Mouse (Mus musculus): ENCODE data around the gene Dclk2.

Gene Dclk2

GRCm38 (mm10) chr3:86842461-86842860 lies 78.2 kb downstream of the Dclk2 start:
- DNase-seq (ENCODE audit: low read depth): peak; percentile 81

- no peak for DNase-seq (ENCODE audit: low read depth)
Observed at GRCm38 (mm10) chr3:86839606-86840005, 81.0 kb downstream of the Dclk2 start.

GRCm38 (mm10) chr3:86837386-86837785 lies 83.3 kb downstream of the Dclk2 start:
- no peak for DNase-seq (ENCODE audit: low read depth)

- DNase-seq (ENCODE audit: low read depth): no peak
Observed at GRCm38 (mm10) chr3:86835180-86835579, 85.5 kb downstream of the Dclk2 start.

DNA sequence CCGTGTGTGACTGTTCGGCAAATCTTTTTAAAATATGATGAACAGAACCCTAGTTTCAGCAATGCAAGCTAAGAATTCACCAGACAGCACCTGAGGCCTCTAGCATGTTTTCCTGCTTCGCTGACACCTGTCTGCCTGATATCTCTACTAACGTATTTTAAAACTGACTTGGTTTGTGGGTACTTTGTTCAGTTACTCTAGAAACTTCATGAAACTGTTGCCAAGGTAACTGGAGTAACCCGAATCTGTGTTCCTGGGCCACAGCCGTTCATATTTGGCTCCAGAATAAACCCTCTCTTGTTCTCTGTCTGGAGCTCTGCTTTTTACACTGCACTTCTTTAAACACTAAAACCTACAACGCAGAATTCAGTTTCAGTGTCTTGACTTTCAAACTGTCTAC lies 86.3 kb downstream of the Dclk2 start:
- DNase-seq (ENCODE audit: low read depth): no peak

DNA sequence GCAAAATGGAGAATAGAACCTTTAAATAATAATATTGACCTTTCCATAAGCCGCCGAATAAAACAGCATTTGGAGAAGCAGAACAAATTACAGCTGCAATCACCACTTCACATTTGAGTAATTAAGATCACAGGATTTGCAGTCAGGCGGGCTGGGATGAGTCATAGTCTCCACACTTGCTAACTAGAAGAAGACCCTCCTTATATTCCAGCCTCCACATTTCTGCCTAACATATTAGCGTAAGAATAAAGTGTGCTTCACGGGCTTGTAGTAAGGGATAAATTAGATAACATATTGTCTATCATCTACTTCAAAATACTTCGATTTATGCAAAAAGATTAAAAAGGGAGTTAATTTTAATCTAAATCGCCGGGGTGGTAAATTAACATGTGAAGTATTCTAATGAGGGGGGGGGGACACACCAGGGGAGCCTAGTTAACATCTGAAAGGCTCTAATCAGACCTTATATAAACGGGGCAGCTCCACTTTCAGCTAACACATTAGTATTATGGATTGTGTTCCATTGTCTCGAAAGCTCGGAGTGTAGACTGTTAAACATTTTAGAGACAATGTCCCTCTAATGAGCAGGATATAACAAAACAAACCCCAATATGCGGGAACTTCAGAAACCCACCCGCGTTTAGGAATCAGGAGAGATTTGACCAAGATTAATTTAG lies 87.9 kb downstream of the Dclk2 start:
- no peak for DNase-seq (ENCODE audit: low read depth)

GRCm38 (mm10) chr3:86832115-86832514 lies 88.5 kb downstream of the Dclk2 start:
- DNase-seq (ENCODE audit: low read depth): no peak

GRCm38 (mm10) chr3:86827506-86827905 lies 93.1 kb downstream of the Dclk2 start:
- DNase-seq (ENCODE audit: low read depth): no peak

GRCm38 (mm10) chr3:86821383-86821782 lies 99.3 kb downstream of the Dclk2 start:
- no peak for DNase-seq (ENCODE audit: low read depth)

GRCm38 (mm10) chr3:86820344-86820743 lies 100.3 kb downstream of the Dclk2 start:
- no peak for DNase-seq (ENCODE audit: low read depth)

GRCm38 (mm10) chr3:86819372-86819771 lies 101.3 kb downstream of the Dclk2 start:
- no peak for DNase-seq (ENCODE audit: low read depth)

DNA sequence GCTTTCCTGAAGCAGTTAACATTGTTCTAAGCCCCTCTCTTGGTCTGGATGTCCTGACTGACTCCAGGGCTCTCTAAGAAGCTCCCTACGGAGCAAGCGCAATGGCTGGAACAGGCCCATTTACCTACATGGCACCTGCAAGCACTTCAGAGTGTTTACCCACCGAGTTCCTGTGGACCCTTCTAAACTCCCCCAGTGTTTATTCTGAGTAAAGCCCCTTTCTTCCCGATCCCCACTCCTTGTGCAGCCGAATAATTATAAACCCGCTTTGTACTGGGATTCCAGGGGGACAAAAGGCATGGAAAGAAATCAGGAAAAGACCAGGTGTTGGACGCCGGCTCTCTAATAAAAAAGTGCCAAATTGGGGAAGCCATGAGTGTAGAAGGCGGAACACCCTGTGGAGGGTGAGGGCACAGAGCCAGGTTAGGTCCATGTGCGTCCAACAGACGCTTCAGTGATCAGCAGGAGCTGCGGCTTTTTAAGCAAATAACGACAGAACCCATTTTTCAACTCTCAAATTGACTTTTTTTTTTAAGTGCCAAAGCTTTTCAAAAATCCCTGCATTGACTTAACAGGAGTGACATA lies 102.6 kb downstream of the Dclk2 start:
- no peak for DNase-seq (ENCODE audit: low read depth)

DNA sequence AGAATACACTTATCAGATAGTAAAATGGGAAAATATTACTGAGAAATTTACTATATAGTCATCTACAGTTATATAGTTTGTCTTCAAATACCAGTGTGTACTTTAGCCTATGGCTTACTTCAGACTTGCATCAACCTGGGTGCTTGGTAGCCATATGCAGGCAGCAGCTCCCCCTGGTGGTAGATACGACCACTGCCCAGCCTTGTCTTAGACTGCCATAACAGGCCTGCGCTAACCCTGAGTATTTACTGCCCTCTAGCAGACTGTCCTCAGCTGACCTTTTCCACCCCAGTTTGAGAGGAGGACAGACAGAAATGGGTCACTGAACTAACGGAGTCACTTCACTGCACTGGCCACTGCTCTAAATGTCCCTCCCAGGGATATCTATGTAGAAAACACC lies 108.0 kb downstream of the Dclk2 start:
- DNase-seq (ENCODE audit: low read depth): no peak

GRCm38 (mm10) chr3:86810908-86811307 lies 109.7 kb downstream of the Dclk2 start:
- no peak for DNase-seq (ENCODE audit: low read depth)

DNA sequence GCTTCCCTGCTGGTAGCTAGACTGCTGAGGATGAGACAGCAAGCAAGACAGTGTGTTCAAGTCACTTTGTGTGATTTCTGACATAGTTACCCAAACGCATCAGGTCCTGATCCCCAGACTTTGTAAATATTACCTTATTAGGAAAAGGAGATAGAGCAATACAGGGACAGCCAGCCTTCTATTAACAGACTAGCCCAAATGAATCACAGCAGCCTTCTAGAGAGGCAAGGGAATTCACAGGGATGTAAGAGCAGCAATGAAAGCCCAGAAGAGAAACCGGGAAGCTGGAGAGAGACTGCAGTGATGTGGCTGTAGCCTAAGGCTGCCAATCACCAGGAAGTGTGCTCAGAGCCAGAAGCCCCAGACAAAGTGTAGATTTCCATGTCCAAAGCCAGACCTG lies 111.0 kb downstream of the Dclk2 start:
- no peak for DNase-seq (ENCODE audit: low read depth)

- DNase-seq (ENCODE audit: low read depth): no peak
Observed at GRCm38 (mm10) chr3:86809199-86809598, 111.5 kb downstream of the Dclk2 start.

GRCm38 (mm10) chr3:86807750-86808467 lies 112.7 kb downstream of the Dclk2 start:
- DNase-seq (ENCODE audit: low read depth): no peak

DNA sequence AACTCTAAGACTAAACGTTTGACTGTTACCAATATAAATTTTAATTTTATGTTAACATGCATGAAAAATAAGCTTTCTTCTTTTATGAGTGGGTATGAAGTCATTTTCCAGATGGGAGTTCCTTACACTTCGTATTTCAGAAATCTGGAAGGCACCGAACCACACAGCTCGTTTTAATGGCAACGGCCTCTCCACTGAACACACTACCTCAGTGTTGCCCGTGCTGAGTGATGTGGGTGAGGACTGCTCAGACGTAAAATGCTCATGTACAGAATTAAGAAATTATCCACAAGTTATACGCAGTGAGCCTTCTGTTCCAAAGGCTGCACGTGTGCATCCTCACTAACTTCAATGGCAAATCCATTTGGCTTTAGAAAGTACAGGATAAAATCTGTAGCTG lies 113.8 kb downstream of the Dclk2 start:
- no peak for DNase-seq (ENCODE audit: low read depth)

DNA sequence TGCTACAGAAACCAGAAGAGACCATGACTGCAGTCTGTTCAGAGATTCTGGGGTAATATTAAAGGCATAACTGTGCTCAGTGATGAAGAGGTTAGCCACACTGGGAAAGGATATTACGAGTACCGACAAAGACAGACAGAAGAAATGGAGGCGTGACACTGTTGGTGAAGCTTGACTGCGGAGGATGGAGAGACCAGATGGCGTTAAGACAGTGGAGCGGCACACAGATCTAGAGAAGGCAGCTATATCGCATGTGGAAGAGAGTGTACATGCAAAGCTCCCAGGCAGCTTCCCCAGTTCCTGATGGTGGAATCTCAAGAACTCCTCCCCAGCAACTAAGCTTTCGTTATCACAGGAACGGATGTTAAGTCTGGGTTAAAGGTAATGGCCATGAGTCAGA lies 116.4 kb downstream of the Dclk2 start:
- no peak for DNase-seq (ENCODE audit: low read depth)

DNA sequence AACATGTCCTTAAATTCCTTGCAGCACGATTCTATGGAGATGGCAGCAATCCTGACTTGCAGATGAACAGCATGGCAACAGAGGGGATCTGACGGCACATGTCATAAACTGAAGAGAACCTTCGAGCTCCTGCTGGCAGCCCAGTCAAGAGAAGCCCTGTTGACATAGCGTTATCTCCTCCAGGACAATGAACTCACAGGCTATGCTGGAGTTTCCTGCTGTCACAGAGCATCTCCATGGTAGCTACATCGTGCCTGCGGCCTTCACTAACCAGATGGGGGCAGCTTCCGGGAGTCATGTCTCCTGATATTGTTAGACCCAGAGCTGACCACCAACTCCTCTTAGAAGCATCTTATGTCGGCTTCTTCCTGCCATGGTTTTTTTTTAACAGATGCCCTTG lies 117.8 kb downstream of the Dclk2 start:
- DNase-seq (ENCODE audit: low read depth): no peak

- DNase-seq (ENCODE audit: low read depth): no peak
Observed at GRCm38 (mm10) chr3:86800841-86801240, 119.8 kb downstream of the Dclk2 start.

DNA sequence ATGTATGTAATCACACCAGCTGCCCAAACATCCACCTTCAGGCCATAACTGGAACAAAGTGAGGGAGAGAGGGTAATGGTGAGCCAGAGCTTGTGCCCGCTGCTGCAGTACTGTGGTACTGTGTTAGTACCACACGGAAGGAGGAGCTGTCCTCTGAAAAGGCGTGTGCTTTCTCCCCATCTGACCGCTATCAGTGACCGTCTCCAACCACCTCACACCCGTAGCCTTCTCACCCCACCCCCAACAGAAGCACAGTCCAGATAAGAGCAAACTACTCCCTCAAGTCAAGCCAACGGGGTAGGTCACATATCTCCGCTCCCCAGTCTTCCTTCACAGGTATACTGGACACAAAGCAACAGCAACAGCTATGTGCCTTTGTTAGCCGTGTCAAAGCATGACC lies 121.6 kb downstream of the Dclk2 start:
- DNase-seq (ENCODE audit: low read depth): no peak

DNA sequence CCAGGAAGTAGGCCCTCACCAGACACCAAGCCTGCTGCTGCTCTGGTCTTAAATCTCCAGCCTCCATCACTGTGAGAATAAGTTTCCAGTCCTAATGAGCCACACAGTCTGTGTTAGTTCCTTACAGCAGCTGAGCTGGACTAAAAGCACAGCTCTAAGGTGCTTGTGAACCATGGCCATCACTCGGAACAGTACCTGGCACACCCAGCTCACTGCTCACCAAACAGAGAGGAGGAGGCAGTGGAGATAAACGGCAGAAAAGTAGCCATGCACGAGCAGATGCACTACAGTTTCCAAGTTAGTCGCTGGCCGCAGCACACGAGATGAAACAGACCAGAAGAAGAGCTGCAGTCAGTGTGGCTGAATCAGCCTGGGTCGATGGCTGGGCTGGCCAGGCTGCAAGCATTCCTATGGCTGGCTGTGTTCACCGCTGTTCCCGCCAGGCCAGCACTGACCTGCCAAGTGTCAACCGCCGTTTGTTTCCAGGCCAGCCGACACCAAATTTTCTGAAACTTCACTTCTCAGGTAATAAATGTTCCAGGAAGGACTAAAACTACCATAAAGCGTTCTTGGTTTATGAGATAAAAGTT lies 122.7 kb downstream of the Dclk2 start:
- DNase-seq (ENCODE audit: low read depth): peak; percentile 61
